Mouse (Mus musculus): ENCODE data around the gene Zfyve27.

- TF ChIP-seq CTCF (conservative IDR thresholded peaks at IDR 0.05; ENCODE audit: low read length) (no peak), POU5F1 (IDR thresholded peaks at IDR 0.05; ENCODE audit: borderline replicate concordance, low read length) (no peak), NANOG (IDR thresholded peaks at IDR 0.05; ENCODE audit: borderline replicate concordance, low read length) (no peak)
Measured at GRCm38 (mm10) chr19:42166766-42167165, 3.0 kb downstream of the Zfyve27 start.
